Mouse (Mus musculus) C2C12 (cell line): Measurements from ENCODE around the gene Erbb2. TPM values are rescaled to one million over a fixed set of nuclear protein-coding genes. Genes with fewer than 3 reads are reported as not detected.

ENCODE experiments used
- H3K27me3 ChIP-seq: one replicate; pipeline ENCODE4 v1.6.1; 2011; ENCODE audit not compliant: control insufficient read depth, insufficient read depth, insufficient read length
- H3K36me3 ChIP-seq: one replicate; pipeline ENCODE4 v1.6.1; 2011; ENCODE audit not compliant: control insufficient read depth, insufficient read depth
- H3K4me3 ChIP-seq: one replicate; pipeline ENCODE4 v1.5.1; 2011; ENCODE audit warnings: mild to moderate bottlenecking, control low read depth; ENCODE audit not compliant: poor library complexity, insufficient read depth, severe bottlenecking
- H3K79me2 ChIP-seq: one replicate; pipeline ENCODE4 v1.6.1; 2011; ENCODE audit not compliant: control insufficient read depth, insufficient read depth
- H3K79me3 ChIP-seq: one replicate; pipeline ENCODE4 v1.6.1; 2011; ENCODE audit warnings: low read depth, control low read depth
- H3ac ChIP-seq: one replicate; pipeline ENCODE3; 2011; ENCODE audit warnings: low read depth; ENCODE audit not compliant: control insufficient read depth, insufficient read length
- CEBPB ChIP-seq: IDR thresholded peaks from one replicate; pipeline ENCODE4 v1.6.1; 2011; ENCODE audit warnings: low read depth, mild to moderate bottlenecking, control low read depth, moderate library complexity
- CTCF ChIP-seq: IDR thresholded peaks from one replicate; pipeline ENCODE4 v1.5.1; 2011; ENCODE audit not compliant: control insufficient read depth, insufficient read depth, insufficient read length
- FOSL1 ChIP-seq: IDR thresholded peaks from one replicate; pipeline ENCODE4 v1.8.0; 2011; ENCODE audit warnings: mild to moderate bottlenecking, low read length; ENCODE audit not compliant: poor library complexity, insufficient read depth, severe bottlenecking
- MAX ChIP-seq: IDR thresholded peaks from one replicate; pipeline ENCODE4 v1.6.1; 2011; ENCODE audit warnings: mild to moderate bottlenecking, control low read depth
- MYOD1 ChIP-seq: IDR thresholded peaks from one replicate; pipeline ENCODE4 v1.6.1; 2011; ENCODE audit warnings: low read depth; ENCODE audit not compliant: control insufficient read depth, insufficient read length
- MYOG ChIP-seq: IDR thresholded peaks from one replicate; pipeline ENCODE4 v1.6.1; 2011; ENCODE audit not compliant: control insufficient read depth, insufficient read length; ENCODE audit errors: extremely low read depth
- USF1 ChIP-seq: IDR thresholded peaks from one replicate; pipeline ENCODE4 v1.6.1; 2011; ENCODE audit warnings: low read depth, mild to moderate bottlenecking, control low read depth, moderate library complexity
- polyA plus RNA-seq: library from polyadenylated mRNA; unstranded; fragments of >200 nt; fragmentation: generic; extraction: Trizol; gene quantifications from one replicate; pipeline ENCODE4 v1.2.1, GENCODE M21; 2012; ENCODE audit warnings: missing spikeins

Gene Erbb2
- polyA plus RNA-seq, 1 experiment = 15.4 TPM

DNA sequence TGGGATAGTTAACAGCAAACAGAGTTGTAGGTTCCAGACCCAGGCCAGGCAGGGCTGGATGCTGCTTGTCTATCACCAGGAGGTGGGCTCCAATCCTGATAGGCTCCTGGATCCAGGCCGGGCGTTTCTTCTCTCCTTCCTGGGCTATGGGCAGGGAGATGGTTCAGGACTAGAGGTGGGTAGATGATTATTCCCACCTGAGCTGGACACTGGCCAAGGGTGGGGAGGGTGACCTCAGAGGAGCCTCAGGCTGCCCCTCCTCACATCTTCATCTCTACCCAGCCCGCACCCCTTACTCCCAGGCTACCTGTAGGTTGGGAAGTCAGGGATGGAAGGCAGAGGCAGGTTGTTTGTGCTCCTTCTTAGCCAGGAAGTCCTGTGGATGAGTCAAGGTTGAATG is 37.1 kb downstream of the Erbb2 start:
- Histone ChIP-seq H3K36me3 (no peaks in the 10 kb centered on the region), H3K4me3 (no peak overlapping the region), H3K27me3 (peaks cover 94% of the 10 kb centered on the region), H3K79me3 (no peaks in the 10 kb centered on the region), H3ac (no peak overlapping the region), H3K79me2 (no peaks in the 10 kb centered on the region)
- TF ChIP-seq FOSL1 (no peak), USF1 (no peak), CTCF (no peak)

DNA sequence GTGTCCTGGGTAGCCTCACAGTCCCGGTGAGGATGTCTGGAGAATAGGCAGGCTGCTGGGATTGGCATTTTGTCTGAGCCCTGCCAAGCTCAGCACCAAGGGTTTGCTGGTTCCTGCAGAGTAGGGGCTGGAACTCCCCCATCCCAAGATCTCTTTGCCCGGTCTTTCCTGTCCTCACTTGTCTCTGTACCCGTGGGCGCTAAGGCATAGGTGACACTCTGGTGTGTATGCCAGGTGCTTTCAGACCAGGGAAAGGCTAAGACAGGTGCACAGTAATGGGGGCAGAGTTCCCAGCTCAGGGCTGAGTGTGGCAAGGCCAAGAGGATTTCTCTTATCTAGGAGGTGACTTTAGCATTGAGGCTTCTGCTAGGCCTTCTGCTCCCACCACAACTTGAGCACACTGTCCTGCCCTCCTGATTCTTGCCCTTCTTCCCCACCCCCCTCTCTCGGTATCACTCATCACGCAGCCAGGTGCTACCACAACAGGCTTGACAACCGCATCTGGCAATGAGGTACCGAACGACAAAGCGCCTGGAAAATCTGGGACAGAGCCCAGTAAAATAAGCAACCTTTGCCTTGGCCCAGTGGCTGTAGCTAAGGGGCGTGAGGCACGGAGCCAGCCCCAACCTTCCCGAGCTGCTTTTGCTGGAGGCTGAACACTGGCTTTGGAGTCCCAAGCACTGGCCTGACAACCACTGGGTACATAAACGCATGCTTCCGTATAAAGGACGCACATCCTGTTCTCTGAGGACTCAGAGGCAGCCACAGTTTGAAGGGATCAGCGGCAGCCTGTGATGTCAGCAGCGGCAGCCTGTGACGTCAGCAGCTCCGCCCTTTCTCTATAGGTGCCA is 37.9 kb downstream of the Erbb2 start:
- H3K79me3 ChIP-seq = no peaks in the 10 kb centered on the region
- no peaks in the 10 kb centered on the region for H3K36me3 ChIP-seq
- no peak overlapping the region for H3K4me3 ChIP-seq
- no peaks in the 10 kb centered on the region for H3K79me2 ChIP-seq
- no peak overlapping the region for H3ac ChIP-seq
- TF ChIP-seq MYOD1 = no peak
- no peak for TF ChIP-seq FOSL1
- TF ChIP-seq MAX = no peak
- TF ChIP-seq MYOG = no peak
- no peak for TF ChIP-seq USF1
- TF ChIP-seq CEBPB = no peak
- no peak for TF ChIP-seq CTCF
- H3K27me3 ChIP-seq = peaks cover 99% of the 10 kb centered on the region

DNA sequence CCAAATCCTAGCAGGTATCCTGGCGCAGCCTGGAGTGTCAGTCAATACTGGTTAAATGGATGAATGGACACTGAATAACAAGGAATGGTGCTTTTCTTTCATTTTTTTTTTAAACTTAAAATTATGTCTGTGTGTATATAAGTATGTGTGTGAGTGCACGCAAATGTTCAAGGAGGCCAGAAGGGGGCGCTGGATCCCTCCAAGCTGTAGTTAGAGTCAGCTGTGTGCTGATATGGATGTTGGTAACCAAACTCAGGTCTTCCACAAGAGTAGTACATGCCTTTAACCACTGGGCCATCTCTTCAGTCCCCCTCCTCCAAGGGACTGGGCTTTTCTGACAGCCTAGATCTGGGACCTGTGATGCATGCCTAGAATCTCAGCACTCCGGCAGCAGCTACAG is 43.2 kb downstream of the Erbb2 start:
- Histone ChIP-seq H3ac (no peak overlapping the region), H3K36me3 (no peaks in the 10 kb centered on the region), H3K4me3 (no peak overlapping the region), H3K79me2 (no peaks in the 10 kb centered on the region), H3K79me3 (no peaks in the 10 kb centered on the region), H3K27me3 (peaks cover 76% of the 10 kb centered on the region)
- TF ChIP-seq MYOG (no peak), MAX (no peak), CEBPB (no peak)

DNA sequence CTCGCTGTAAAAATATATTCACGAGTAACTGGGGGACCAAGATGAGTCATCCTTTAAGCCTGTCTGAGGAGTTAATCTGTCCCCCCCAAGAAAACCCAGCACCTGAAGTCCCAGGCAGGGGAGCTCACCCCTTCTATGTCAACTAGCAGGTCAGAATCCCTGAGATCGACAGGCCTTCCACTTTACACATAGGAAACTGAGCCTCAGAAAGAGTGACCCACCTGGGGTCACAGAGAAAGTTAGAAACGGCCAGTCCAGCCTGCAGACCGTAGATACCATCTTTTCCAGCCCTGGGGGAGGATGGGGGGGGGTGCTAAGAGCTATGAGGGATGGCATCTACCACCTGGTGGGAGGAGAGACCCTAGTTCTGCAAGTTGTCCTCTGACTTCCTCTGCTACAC is 44.3 kb downstream of the Erbb2 start:
- no peaks in the 10 kb centered on the region for H3K79me3 ChIP-seq
- peaks cover 66% of the 10 kb centered on the region for H3K27me3 ChIP-seq
- H3K36me3 ChIP-seq = no peaks in the 10 kb centered on the region
- H3K79me2 ChIP-seq = no peaks in the 10 kb centered on the region
- no peak overlapping the region for H3ac ChIP-seq
- no peak for TF ChIP-seq MYOG
- TF ChIP-seq CEBPB = no peak
- no peak for TF ChIP-seq CTCF
- no peak for TF ChIP-seq MYOD1
- TF ChIP-seq MAX = no peak
- no peak for TF ChIP-seq FOSL1
- TF ChIP-seq USF1 = no peak
- no peak overlapping the region for H3K4me3 ChIP-seq

DNA sequence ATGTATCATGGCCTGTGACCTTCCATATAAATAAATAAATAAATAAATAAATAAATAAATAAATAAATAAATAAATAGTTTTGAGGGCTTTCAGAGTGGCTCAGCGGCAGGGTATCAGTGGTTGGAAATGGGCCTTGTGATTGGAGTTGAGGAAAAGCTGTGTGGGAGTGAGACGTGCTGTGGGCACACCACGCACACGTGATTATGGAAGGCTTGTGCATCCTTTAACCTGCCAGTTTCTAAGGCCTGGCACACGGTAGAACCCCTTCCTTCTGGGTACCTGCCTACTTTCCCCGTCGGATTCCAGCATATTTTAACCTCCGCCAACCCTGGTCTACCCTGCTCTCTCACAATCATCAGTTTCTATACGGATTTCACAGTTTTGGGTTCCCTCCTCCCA is 44.7 kb downstream of the Erbb2 start:
- Histone ChIP-seq H3K79me2 (no peaks in the 10 kb centered on the region), H3K27me3 (peaks cover 62% of the 10 kb centered on the region)

DNA sequence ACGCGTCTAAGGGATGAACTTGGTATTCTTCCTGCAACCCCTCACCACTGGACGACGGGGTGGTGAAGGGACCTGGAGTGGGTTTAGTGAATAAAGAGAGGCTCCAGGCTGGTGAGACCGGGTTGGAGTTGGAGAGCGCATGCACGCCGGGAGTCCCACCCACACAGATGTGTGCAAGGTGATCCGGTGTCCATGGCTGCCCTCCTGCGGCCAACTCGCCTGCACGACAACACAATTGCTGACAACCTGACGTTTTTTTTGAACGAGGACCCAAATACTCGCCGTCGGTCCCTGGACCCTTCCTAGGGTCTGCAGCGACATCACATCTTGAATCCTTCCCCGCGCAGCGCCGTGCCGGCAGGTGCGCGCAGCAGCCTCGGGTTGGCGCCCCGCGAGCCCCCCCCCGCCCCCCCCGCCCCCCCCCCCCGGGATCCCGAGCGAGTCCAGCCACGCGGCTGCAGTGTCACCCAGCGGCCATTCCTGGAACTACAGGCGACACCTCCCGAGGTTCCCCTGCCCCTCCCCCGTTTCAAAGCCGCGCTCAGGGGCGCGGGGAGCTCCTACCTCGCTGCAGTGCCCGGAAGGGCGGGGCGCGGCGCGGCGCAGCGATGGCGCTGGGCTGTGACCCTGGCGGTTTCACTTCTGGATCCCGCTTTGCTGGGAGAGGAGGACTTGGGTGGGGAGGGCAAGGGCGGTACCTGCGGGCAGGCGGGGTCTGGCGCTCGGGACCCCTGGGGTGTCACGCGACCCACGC is 45.3 kb downstream of the Erbb2 start:
- Histone ChIP-seq H3K4me3 (peak overlapping the region; percentile 25), H3K36me3 (no peaks in the 10 kb centered on the region), H3ac (peak overlapping the region; percentile 56), H3K27me3 (peaks cover 56% of the 10 kb centered on the region), H3K79me2 (no peaks in the 10 kb centered on the region), H3K79me3 (no peaks in the 10 kb centered on the region)
- TF ChIP-seq CTCF (peak; percentile 80), MAX (peak; percentile 17), CEBPB (no peak), MYOG (no peak), USF1 (no peak), FOSL1 (no peak), MYOD1 (no peak)

More for the DNA sequence above, 44.7 kb downstream of the Erbb2 start:
- peak overlapping the region; percentile 41 for H3ac ChIP-seq
- peak overlapping the region; percentile 25 for H3K4me3 ChIP-seq
- no peaks in the 10 kb centered on the region for H3K79me3 ChIP-seq
- H3K36me3 ChIP-seq = no peaks in the 10 kb centered on the region
- TF ChIP-seq MYOD1 (no peak), FOSL1 (no peak)
